Mouse (Mus musculus) myocyte (in vitro differentiated cells): ENCODE results near the gene Kazald1. TPM values are rescaled to one million over a fixed set of nuclear protein-coding genes. Genes with fewer than 3 reads are reported as not detected.
A peak's percentile ranks its signal among the peaks of the same experiment; 100 is the strongest.

ENCODE experiments used
- H3K27me3 ChIP-seq: one replicate; pipeline ENCODE4 v1.6.1; 2011; ENCODE audit not compliant: control insufficient read depth, insufficient read depth, insufficient read length
- H3K36me3 ChIP-seq: one replicate; pipeline ENCODE4 v1.6.1; 2011; ENCODE audit not compliant: control insufficient read depth, insufficient read depth
- H3K4me2 ChIP-seq: one replicate; pipeline ENCODE4 v1.6.1; 2011; ENCODE audit warnings: low read depth, control low read depth
- H3K4me3 ChIP-seq: one replicate; pipeline ENCODE4 v1.5.1; 2011; ENCODE audit warnings: mild to moderate bottlenecking, control low read depth, moderate library complexity
- H3K79me2 ChIP-seq: one replicate; pipeline ENCODE4 v1.6.1; 2011; ENCODE audit not compliant: control insufficient read depth, insufficient read depth
- H3ac ChIP-seq: one replicate; pipeline ENCODE4 v1.6.1; 2011; ENCODE audit not compliant: control insufficient read depth, insufficient read length
- CEBPB ChIP-seq: IDR thresholded peaks from 2 replicates; pipeline ENCODE4 v1.6.1; 2011; ENCODE audit warnings: mild to moderate bottlenecking, moderate library complexity; ENCODE audit not compliant: poor library complexity, insufficient read depth, severe bottlenecking
- E2F4 ChIP-seq: IDR thresholded peaks from one replicate; pipeline ENCODE4 v1.6.1; 2011; ENCODE audit warnings: mild to moderate bottlenecking, control low read depth, moderate library complexity; ENCODE audit not compliant: insufficient read depth
- MAX ChIP-seq: IDR thresholded peaks from one replicate; pipeline ENCODE4 v1.6.1; 2011; ENCODE audit warnings: low read depth, mild to moderate bottlenecking, control low read depth
- MYOD1 ChIP-seq, 3 experiments: IDR thresholded peaks; one replicate each; pipeline ENCODE4 v1.6.1; 2011; ENCODE audit warnings: control low read depth in 2 of 3, low read depth in 2 of 3, mild to moderate bottlenecking in 2 of 3, moderate library complexity in 1 of 3; ENCODE audit not compliant: insufficient read length in 2 of 3, control insufficient read depth in 1 of 3
- MYOG ChIP-seq, 3 experiments: IDR thresholded peaks; one replicate each; pipeline ENCODE4 v1.6.1; 2011; ENCODE audit warnings: control low read depth in 2 of 3, low read depth in 2 of 3, mild to moderate bottlenecking in 2 of 3; ENCODE audit not compliant: insufficient read length in 2 of 3, control insufficient read depth in 1 of 3, insufficient read depth in 1 of 3
- POLR2A ChIP-seq: IDR thresholded peaks from one replicate; pipeline ENCODE4 v1.6.1; 2011; ENCODE audit warnings: low read depth, mild to moderate bottlenecking, control low read depth, moderate library complexity; ENCODE audit not compliant: insufficient read length
- POLR2AphosphoS2 ChIP-seq: IDR thresholded peaks from one replicate; pipeline ENCODE4 v1.6.1; 2011; ENCODE audit warnings: low read depth, control low read depth; ENCODE audit not compliant: insufficient read length
- REST ChIP-seq: IDR thresholded peaks from one replicate; pipeline ENCODE4 v1.6.1; 2011; ENCODE audit warnings: mild to moderate bottlenecking, control low read depth, moderate library complexity; ENCODE audit not compliant: insufficient read depth, insufficient read length
- SRF ChIP-seq: IDR thresholded peaks from one replicate; pipeline ENCODE4 v1.6.1; 2011; ENCODE audit warnings: low read depth; ENCODE audit not compliant: control insufficient read depth, insufficient read length
- TCF12 ChIP-seq: IDR thresholded peaks from one replicate; pipeline ENCODE4 v1.6.1; 2011; ENCODE audit warnings: mild to moderate bottlenecking, control low read depth; ENCODE audit not compliant: poor library complexity, insufficient read depth, severe bottlenecking
- TCF3 ChIP-seq: IDR thresholded peaks from one replicate; pipeline ENCODE4 v1.6.1; 2011; ENCODE audit warnings: low read depth, control low read depth; ENCODE audit not compliant: insufficient read length
- USF1 ChIP-seq: IDR thresholded peaks from one replicate; pipeline ENCODE4 v1.6.1; 2011; ENCODE audit warnings: low read depth, mild to moderate bottlenecking, control low read depth, moderate library complexity
- polyA plus RNA-seq: library from polyadenylated mRNA; unstranded; fragments of >200 nt; fragmentation: generic; extraction: Trizol; gene quantifications from one replicate; pipeline ENCODE4 v1.2.1, GENCODE M21; 2012; ENCODE audit warnings: missing spikeins

The Kazald1 gene
- polyA plus RNA-seq, 1 experiment, result 1.4 TPM

- no peaks in the 10 kb centered on the region for H3K36me3 ChIP-seq
- TF ChIP-seq SRF (no peak), MYOD1 (IDR thresholded peaks at IDR 0.05; ENCODE audit: control insufficient read depth in 1 of 3, insufficient read length in 2 of 3, low read depth in 2 of 3) (peak in 1 of 3 experiments; percentile 43), USF1 (no peak), MYOG (IDR thresholded peaks at IDR 0.05; ENCODE audit: control insufficient read depth in 1 of 3, insufficient read depth in 1 of 3, insufficient read length in 2 of 3, low read depth in 2 of 3) (peak in 2 of 3 experiments; percentile 15 to 26)
- H3K79me2 ChIP-seq, result no peaks in the 10 kb centered on the region
- peak overlapping the region; percentile 88 for H3K4me3 ChIP-seq
- H3K27me3 ChIP-seq, result peaks cover 5% of the 10 kb centered on the region
- H3K4me2 ChIP-seq, result peak overlapping the region; percentile 84
- peak overlapping the region; percentile 46 for H3ac ChIP-seq
Observed at GRCm38 (mm10) chr19:45076586-45077510, 1.8 kb downstream of the Kazald1 start.

GRCm38 (mm10) chr19:45077742-45078645 is 3.0 kb downstream of the Kazald1 start:
- Histone ChIP-seq H3K4me3 (no peak overlapping the region), H3ac (no peak overlapping the region), H3K27me3 (peaks cover 5% of the 10 kb centered on the region), H3K36me3 (no peaks in the 10 kb centered on the region), H3K79me2 (no peaks in the 10 kb centered on the region), H3K4me2 (no peak overlapping the region)
- no peak for TF ChIP-seq CEBPB
- no peak for TF ChIP-seq E2F4
- no peak for TF ChIP-seq MYOD1 (IDR thresholded peaks at IDR 0.05; ENCODE audit: control insufficient read depth in 1 of 3, insufficient read length in 2 of 3, low read depth in 2 of 3)
- TF ChIP-seq SRF, result no peak
- no peak for TF ChIP-seq USF1
- TF ChIP-seq MYOG (IDR thresholded peaks at IDR 0.05; ENCODE audit: control insufficient read depth in 1 of 3, insufficient read depth in 1 of 3, insufficient read length in 2 of 3, low read depth in 2 of 3), result no peak
- no peak for TF ChIP-seq POLR2A
- TF ChIP-seq TCF12, result no peak
- TF ChIP-seq MAX, result no peak
- TF ChIP-seq TCF3, result no peak
- TF ChIP-seq REST, result no peak

- Histone ChIP-seq H3ac (no peak overlapping the region), H3K27me3 (peaks cover 5% of the 10 kb centered on the region), H3K4me3 (peak overlapping the region; percentile 12), H3K79me2 (no peaks in the 10 kb centered on the region), H3K4me2 (peak overlapping the region; percentile 77), H3K36me3 (no peaks in the 10 kb centered on the region)
- TF ChIP-seq TCF3 (no peak), POLR2A (no peak), MYOG (IDR thresholded peaks at IDR 0.05; ENCODE audit: control insufficient read depth in 1 of 3, insufficient read depth in 1 of 3, insufficient read length in 2 of 3, low read depth in 2 of 3) (no peak), REST (no peak), SRF (no peak), TCF12 (no peak), USF1 (no peak), MYOD1 (IDR thresholded peaks at IDR 0.05; ENCODE audit: control insufficient read depth in 1 of 3, insufficient read length in 2 of 3, low read depth in 2 of 3) (no peak), E2F4 (no peak), CEBPB (no peak), POLR2AphosphoS2 (no peak), MAX (no peak)
Observed at GRCm38 (mm10) chr19:45078971-45079764, 4.1 kb downstream of the Kazald1 start.

- Histone ChIP-seq H3K27me3 (peaks cover 8% of the 10 kb centered on the region), H3K4me2 (peak overlapping the region; percentile 77), H3K36me3 (no peaks in the 10 kb centered on the region), H3K4me3 (peak overlapping the region; percentile 12), H3K79me2 (no peaks in the 10 kb centered on the region), H3ac (no peak overlapping the region)
- no peak for TF ChIP-seq SRF
- TF ChIP-seq POLR2AphosphoS2, result peak; percentile 32
- TF ChIP-seq CEBPB, result no peak
- no peak for TF ChIP-seq TCF3
- peak; percentile 48 for TF ChIP-seq POLR2A
Observed at GRCm38 (mm10) chr19:45079769-45080515, 4.9 kb downstream of the Kazald1 start.
